Mouse (Mus musculus) testis, adult 2 months (tissue): ENCODE measurements around the gene Dnajb8. TPM values are rescaled to one million over a fixed set of nuclear protein-coding genes. Genes with fewer than 3 reads are reported as not detected.

Source experiments
- H3K27ac ChIP-seq: fragments of 200-500 bp; 2 replicates; pipeline ENCODE4 v1.5.1; 2012; ENCODE audit warnings: low read depth, low read length; ENCODE audit not compliant: control insufficient read depth, insufficient read depth
- H3K27me3 ChIP-seq: fragments of 200-500 bp; 2 replicates; pipeline ENCODE4 v1.6.1; 2012; ENCODE audit warnings: mild to moderate bottlenecking, low read length, moderate library complexity; ENCODE audit not compliant: control insufficient read depth, insufficient read depth
- H3K36me3 ChIP-seq: fragments of 200-500 bp; 2 replicates; pipeline ENCODE4 v1.6.1; 2012; ENCODE audit warnings: mild to moderate bottlenecking, low read length; ENCODE audit not compliant: control insufficient read depth, insufficient read depth
- H3K4me1 ChIP-seq: fragments of 200-500 bp; 2 replicates; pipeline ENCODE4 v1.6.1; 2012; ENCODE audit warnings: low read length; ENCODE audit not compliant: control insufficient read depth, insufficient read depth
- H3K4me3 ChIP-seq: fragments of 200-500 bp; 2 replicates; pipeline ENCODE4 v1.5.1; 2012; ENCODE audit warnings: low read depth, mild to moderate bottlenecking, low read length, moderate library complexity, mixed read lengths; ENCODE audit not compliant: control insufficient read depth
- CTCF ChIP-seq: fragments of 200-500 bp; IDR thresholded peaks from 2 replicates; pipeline ENCODE4 v1.5.1; 2012; ENCODE audit warnings: low read depth, mild to moderate bottlenecking, inconsistent platforms, low read length, moderate library complexity; ENCODE audit not compliant: control insufficient read depth, insufficient read depth, insufficient replicate concordance
- POLR2A ChIP-seq: fragments of 200-500 bp; IDR thresholded peaks from 2 replicates; pipeline ENCODE4 v1.6.1; 2012; ENCODE audit warnings: low read depth, mild to moderate bottlenecking, inconsistent platforms, low read length, moderate library complexity; ENCODE audit not compliant: control insufficient read depth
- polyA plus RNA-seq: library from polyadenylated mRNA; depleted of rRNA; stranded (reverse); fragments of >200 nt; gene quantifications from 2 replicates; pipeline ENCODE4 v1.2.3, GENCODE M21; 2012

Gene Dnajb8
- polyA plus RNA-seq, 1 experiment = 738 TPM

- no peaks in the 10 kb centered on the region for H3K36me3 ChIP-seq
- H3K4me1 ChIP-seq = peaks cover 9% of the 10 kb centered on the region
- H3K27ac ChIP-seq = no peak overlapping the region
- TF ChIP-seq POLR2A (no peak), CTCF (no peak)
- H3K27me3 ChIP-seq = no peaks in the 10 kb centered on the region
- no peak overlapping the region for H3K4me3 ChIP-seq
Measured at GRCm38 (mm10) chr6:88235461-88235860, 13.4 kb downstream of the Dnajb8 start.

GRCm38 (mm10) chr6:88235983-88236382 is 13.9 kb downstream of the Dnajb8 start:
- Histone ChIP-seq H3K36me3 (no peaks in the 10 kb centered on the region), H3K27ac (no peak overlapping the region), H3K27me3 (no peaks in the 10 kb centered on the region), H3K4me1 (peaks cover 9% of the 10 kb centered on the region), H3K4me3 (no peak overlapping the region)
- TF ChIP-seq CTCF (no peak), POLR2A (no peak)

- no peak overlapping the region for H3K27ac ChIP-seq
- H3K4me1 ChIP-seq = peaks cover 9% of the 10 kb centered on the region
- H3K4me3 ChIP-seq = no peak overlapping the region
- no peak for TF ChIP-seq CTCF
- no peak for TF ChIP-seq POLR2A
- no peaks in the 10 kb centered on the region for H3K27me3 ChIP-seq
- no peaks in the 10 kb centered on the region for H3K36me3 ChIP-seq
Measured at GRCm38 (mm10) chr6:88236513-88236912, 14.4 kb downstream of the Dnajb8 start.

- no peaks in the 10 kb centered on the region for H3K36me3 ChIP-seq
- H3K27me3 ChIP-seq = no peaks in the 10 kb centered on the region
- H3K4me3 ChIP-seq = no peak overlapping the region
- H3K4me1 ChIP-seq = no peaks in the 10 kb centered on the region; the same call in 1 of the 2 replicates
- no peak overlapping the region for H3K27ac ChIP-seq
- no peak for TF ChIP-seq POLR2A
- peak; percentile 54; the same call in 1 of the 2 replicates for TF ChIP-seq CTCF
Measured at GRCm38 (mm10) chr6:88242604-88243003, 20.5 kb downstream of the Dnajb8 start.

GRCm38 (mm10) chr6:88249231-88249630 is 27.2 kb downstream of the Dnajb8 start:
- no peaks in the 10 kb centered on the region for H3K36me3 ChIP-seq
- H3K4me1 ChIP-seq = no peaks in the 10 kb centered on the region; the same call in 1 of the 2 replicates
- TF ChIP-seq CTCF = no peak
- TF ChIP-seq POLR2A = no peak
- H3K4me3 ChIP-seq = no peak overlapping the region
- no peaks in the 10 kb centered on the region for H3K27me3 ChIP-seq
- no peak overlapping the region for H3K27ac ChIP-seq

GRCm38 (mm10) chr6:88251396-88251795 is 29.3 kb downstream of the Dnajb8 start:
- no peaks in the 10 kb centered on the region for H3K36me3 ChIP-seq
- no peak overlapping the region for H3K27ac ChIP-seq
- H3K27me3 ChIP-seq = no peaks in the 10 kb centered on the region
- TF ChIP-seq CTCF = no peak
- TF ChIP-seq POLR2A = no peak
- H3K4me3 ChIP-seq = no peak overlapping the region
- no peaks in the 10 kb centered on the region; the same call in 1 of the 2 replicates for H3K4me1 ChIP-seq

GRCm38 (mm10) chr6:88251798-88252478 is 29.9 kb downstream of the Dnajb8 start:
- TF ChIP-seq CTCF = no peak
- 0 out of 2 replicates have a peak, but pooled peaks have one; percentile 10 for TF ChIP-seq POLR2A
- Histone ChIP-seq H3K4me3 (no peak overlapping the region), H3K27me3 (no peaks in the 10 kb centered on the region), H3K27ac (no peak overlapping the region), H3K4me1 (no peaks in the 10 kb centered on the region), H3K36me3 (no peaks in the 10 kb centered on the region)

GRCm38 (mm10) chr6:88254082-88254481 is 32.0 kb downstream of the Dnajb8 start:
- Histone ChIP-seq H3K4me1 (no peaks in the 10 kb centered on the region), H3K36me3 (no peaks in the 10 kb centered on the region), H3K27me3 (no peaks in the 10 kb centered on the region), H3K4me3 (no peak overlapping the region), H3K27ac (no peak overlapping the region)
- TF ChIP-seq POLR2A (no peak), CTCF (no peak)
